Mouse (Mus musculus): ENCODE measurements at regions not wholly inside any gene's neighbourhood (a gene's known extent, or its start where the extent isn't known, plus 50 kb on each side); places are given as distances from the start of the nearest gene placed in this dataset.

DNA sequence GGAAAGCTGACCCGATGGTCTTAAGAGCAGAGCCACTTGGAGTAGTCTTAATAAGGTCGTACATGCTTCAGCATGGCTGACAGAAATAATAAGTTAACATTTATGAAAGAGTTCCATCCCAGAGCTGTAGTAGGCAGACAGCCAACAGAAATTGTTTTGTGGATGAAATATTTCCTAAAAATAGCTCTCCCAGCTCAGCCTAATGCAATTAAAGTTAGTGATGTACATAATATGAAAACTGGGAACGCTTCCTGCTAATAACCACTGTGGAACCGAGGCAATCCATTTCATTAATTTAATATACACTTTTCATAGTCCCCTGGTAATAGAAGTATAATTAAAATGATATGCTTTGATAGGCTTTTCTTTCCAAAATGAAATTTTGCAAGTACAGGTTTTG, 219.0 kb downstream of the Cmpk2 start:
- no peak for ATAC-seq (replicated peaks; ENCODE audit: low read depth, poor library complexity, severe bottlenecking)

GRCm38 (mm10) chr12:26680568-26680947, 211.6 kb downstream of the Cmpk2 start:
- ATAC-seq (replicated peaks; ENCODE audit: low read depth, poor library complexity, severe bottlenecking) = no peak

GRCm38 (mm10) chr12:26679887-26680567, 211.0 kb downstream of the Cmpk2 start:
- no peak for ATAC-seq (replicated peaks; ENCODE audit: low read depth, poor library complexity, severe bottlenecking)

DNA sequence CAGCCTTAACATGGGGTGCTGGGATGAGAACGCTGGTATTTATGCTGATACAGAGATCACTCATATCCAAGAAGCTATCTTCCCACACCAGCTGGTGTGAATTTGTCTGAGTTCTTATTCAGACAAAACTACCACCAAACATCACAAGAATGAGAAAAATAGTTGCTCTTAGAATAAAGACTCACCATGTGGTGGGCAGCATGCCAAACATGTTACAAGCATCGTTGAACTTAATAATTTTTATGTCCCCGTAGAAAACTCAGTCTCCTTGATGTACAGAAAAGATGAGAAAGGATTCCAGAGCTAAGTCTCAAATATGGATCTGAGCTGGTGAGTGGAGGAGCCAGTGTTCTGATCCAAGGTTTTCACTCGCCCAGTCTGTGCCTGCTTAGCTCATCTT, 196.5 kb downstream of the Cmpk2 start:
- no peak for ATAC-seq (replicated peaks; ENCODE audit: low read depth, poor library complexity, severe bottlenecking)

GRCm38 (mm10) chr12:26654251-26654650, 185.2 kb downstream of the Cmpk2 start:
- ATAC-seq (replicated peaks; ENCODE audit: low read depth, poor library complexity, severe bottlenecking) = no peak

DNA sequence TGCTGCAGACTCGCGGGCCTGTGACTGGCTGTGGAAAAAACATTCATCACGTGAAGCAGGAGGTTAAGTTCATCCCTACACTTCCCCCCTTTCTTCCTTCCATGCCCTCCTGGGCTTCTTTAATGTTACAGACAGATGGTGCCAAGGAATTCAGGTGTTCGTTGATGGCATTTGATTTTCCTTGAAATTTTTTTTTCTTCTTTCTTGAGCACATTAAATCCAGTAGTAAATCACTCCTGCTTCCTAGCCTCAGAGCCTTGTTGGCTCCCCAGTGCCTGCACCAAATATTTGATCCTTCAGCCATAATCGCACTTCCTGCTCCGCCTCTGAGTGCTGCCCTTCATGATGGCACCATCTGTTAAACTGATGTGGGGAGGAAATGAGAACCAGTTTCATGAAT, 184.8 kb downstream of the Cmpk2 start:
- no peak for ATAC-seq (replicated peaks; ENCODE audit: low read depth, poor library complexity, severe bottlenecking)

- ATAC-seq (replicated peaks; ENCODE audit: low read depth, poor library complexity, severe bottlenecking) = no peak
Observed at GRCm38 (mm10) chr12:26646141-26646540, 177.1 kb downstream of the Cmpk2 start.

- ATAC-seq (replicated peaks; ENCODE audit: low read depth, poor library complexity, severe bottlenecking) = no peak
Observed at GRCm38 (mm10) chr12:26635665-26636241, 166.7 kb downstream of the Cmpk2 start.

- no peak for ATAC-seq (replicated peaks; ENCODE audit: low read depth, poor library complexity, severe bottlenecking)
Observed at GRCm38 (mm10) chr12:26635253-26635652, 166.2 kb downstream of the Cmpk2 start.

GRCm38 (mm10) chr12:26631795-26632122, 162.8 kb downstream of the Cmpk2 start:
- ATAC-seq (replicated peaks; ENCODE audit: low read depth, poor library complexity, severe bottlenecking) = no peak

DNA sequence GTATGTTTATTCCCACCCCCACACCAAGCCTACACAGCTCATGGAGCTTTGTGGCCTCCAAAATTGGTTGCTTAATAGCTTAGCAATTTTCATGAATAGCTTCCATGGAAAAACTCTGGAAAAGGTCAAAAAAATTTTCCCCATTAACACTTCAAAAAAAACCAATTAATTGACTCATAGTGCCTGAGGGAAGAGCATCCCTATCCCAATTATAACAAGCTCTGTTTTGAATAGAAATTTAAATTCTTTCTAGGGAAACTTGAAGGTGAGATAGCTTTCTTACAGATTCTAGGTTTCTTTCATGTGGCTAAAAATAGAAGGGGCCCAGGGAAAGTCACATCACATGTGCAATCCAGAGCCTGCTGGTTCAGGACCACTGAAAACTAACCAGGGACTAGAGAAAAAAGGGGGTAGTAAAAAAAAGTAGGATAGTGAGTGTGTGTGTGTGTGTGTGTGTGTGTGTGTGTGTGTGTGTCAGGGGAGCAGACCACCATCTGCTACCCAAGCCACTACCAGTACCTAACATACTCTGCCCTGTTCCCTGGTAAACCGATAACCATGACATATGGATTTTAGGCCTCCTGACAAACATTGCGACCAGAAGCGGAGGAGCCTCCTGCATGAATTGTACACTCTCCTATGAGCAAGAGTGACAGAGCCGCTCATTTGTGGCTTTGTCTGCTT, 162.2 kb downstream of the Cmpk2 start:
- no peak for ATAC-seq (replicated peaks; ENCODE audit: low read depth, poor library complexity, severe bottlenecking)

DNA sequence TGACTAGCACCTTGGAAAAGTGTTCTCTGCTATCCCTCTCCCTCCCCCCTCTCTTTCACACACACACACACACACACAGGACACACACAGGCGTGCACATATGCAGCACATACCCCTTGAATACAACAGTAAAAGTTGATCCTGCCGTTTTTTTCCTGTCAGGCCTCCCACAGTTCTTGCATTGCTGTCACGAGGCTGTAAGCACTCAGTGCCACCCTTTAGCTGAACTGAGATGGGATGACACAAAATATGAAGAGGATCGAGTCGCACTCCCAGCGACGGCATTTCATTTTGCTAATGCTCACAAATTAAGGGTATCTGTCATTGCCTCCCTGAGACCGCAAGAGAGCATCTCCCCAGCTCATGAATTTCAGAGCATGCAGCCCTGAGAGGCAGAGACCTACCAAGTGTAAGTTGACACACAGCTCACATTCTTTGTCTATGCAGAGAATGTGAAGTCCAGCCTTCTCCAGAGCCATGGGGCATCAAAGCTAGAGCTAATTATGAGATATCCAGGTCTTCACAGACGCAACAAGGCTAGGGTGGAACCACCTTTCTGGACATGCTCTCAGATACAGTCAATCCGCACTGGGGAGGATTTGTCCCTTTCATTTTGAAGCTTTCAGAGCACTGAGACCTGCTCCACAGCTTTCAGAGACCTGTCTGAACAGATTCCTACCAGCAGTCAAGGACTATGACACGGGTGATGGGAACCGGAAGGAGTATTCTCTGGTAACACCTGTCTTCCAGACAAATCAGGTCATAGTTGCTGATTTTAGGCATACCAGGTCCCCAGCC, 152.3 kb downstream of the Cmpk2 start:
- ATAC-seq (replicated peaks; ENCODE audit: low read depth, poor library complexity, severe bottlenecking) = no peak

DNA sequence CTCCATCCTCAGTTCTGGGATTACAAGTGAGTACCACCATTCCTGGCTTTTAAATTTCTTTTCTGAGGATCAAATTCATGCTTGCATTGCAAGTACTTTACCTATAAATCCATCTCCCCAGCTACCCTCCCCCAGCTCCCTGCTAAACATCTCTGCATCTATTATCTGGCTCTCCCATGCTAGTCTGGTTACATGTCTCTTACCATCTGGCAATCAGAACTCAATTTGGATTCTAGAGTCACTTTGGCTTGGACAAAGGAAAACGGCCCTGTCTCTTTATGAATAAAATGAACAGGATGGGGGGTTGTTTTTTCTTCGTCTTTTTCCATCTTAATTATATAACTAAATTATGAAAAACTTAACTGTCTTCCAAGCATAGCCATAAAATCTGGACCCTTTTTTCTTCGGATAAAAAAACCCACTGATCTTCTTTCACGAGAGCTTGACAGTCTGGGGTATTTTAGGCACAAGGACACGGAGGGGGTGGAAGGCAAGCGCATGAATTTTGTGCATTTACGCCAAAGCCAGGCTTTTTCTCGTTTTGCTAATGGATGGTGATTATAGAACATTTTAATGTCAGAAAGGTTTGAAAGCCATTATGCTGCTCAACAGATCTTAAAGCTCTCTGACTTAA, 151.6 kb downstream of the Cmpk2 start:
- no peak for ATAC-seq (replicated peaks; ENCODE audit: low read depth, poor library complexity, severe bottlenecking)

- ATAC-seq (replicated peaks; ENCODE audit: low read depth, poor library complexity, severe bottlenecking) = no peak
Observed at GRCm38 (mm10) chr12:26617969-26618368, 149.0 kb downstream of the Cmpk2 start.

DNA sequence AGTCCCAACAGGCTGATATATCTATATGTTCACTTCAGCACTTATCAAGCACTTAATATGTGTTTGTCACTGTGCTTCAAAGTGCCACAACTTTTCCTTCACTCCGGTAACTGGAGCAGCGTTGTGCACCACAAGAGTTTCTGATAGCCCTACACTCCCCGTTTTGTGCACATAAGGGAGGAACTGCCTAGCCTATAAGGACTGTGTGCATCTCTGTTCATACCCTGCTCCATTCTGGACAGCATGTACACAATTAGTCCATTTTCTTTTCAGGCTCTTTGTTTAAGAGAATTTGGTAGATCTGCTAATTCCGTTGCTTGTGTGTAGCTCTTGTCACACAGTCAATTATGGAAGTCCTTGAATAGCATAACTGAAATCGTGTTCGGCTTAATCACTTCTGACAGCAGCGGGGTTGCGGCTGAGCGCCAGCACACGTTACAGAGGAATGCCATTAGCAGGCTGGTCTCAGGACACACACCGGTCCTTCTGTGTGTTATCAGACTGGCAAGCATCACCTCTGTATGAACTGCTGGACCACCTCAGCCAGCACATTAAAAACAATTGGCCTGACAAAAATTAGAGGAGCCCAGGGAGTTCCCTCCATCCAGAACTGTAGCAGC, 144.2 kb downstream of the Cmpk2 start:
- no peak for ATAC-seq (replicated peaks; ENCODE audit: low read depth, poor library complexity, severe bottlenecking)

DNA sequence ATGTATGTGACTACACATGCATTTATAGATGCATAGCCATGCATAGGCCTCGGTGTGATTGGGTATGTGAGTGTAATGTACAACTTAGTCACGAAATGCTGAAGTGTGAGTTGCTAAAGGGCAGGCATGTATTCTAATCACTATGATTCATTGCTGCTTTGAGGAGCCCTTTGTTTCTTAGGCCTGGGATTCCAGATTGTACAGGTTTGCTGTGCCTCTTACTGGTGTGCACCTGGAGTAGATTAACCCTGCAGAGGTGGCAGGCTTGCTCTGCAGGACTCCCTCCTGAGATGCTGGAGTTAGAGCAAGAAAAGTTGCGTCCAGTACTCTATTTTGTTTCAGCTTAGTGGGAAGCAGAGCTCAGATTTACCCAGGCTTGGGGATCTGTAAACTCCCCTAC, 141.1 kb downstream of the Cmpk2 start:
- no peak for ATAC-seq (replicated peaks; ENCODE audit: low read depth, poor library complexity, severe bottlenecking)

GRCm38 (mm10) chr12:26598501-26598900, 129.5 kb downstream of the Cmpk2 start:
- no peak for ATAC-seq (replicated peaks; ENCODE audit: low read depth, poor library complexity, severe bottlenecking)

GRCm38 (mm10) chr12:26592125-26592524, 123.1 kb downstream of the Cmpk2 start:
- ATAC-seq (replicated peaks; ENCODE audit: low read depth, poor library complexity, severe bottlenecking) = no peak

- ATAC-seq (replicated peaks; ENCODE audit: low read depth, poor library complexity, severe bottlenecking) = no peak
Observed at GRCm38 (mm10) chr12:26589091-26589490, 120.1 kb downstream of the Cmpk2 start.

DNA sequence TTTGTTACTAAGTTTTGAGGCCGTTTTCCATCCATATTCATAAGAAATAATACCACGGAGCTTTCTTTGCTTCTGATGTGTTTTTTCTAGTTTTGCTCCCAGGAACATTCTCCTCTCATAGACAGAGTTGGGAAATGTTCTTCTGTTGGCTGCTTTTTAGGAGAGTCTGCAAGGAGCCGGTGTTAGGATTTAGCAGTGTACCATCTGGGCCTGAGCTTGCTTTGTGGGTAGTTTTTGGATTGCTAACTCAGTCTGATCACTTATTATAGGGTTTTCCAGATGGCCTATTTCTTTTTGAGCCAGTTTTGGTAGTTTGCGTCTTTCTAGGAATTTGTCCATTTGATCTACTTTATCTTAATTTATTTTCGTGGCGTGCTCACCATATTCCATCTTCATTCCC, 108.4 kb downstream of the Cmpk2 start:
- no peak for ATAC-seq (replicated peaks; ENCODE audit: low read depth, poor library complexity, severe bottlenecking)
